Mouse (Mus musculus): Measurements from ENCODE around the gene Snip1. TPM values are rescaled to one million over a fixed set of nuclear protein-coding genes. Genes with fewer than 3 reads are reported as not detected.

The Snip1 gene
- 42.9 TPM for total RNA-seq (2023)

GRCm38 (mm10) chr4:125066490-125067370 lies at the start of gene Snip1:
Gene Snip1 (plus strand): TSS chr4:125066672.

GRCm38 (mm10) chr4:125065517-125066307 lies 760 bp upstream of the Snip1 start, which contains the start of gene Dnali1:
Gene Dnali1 (minus strand): TSS chr4:125065703.

GRCm38 (mm10) chr4:125084403-125085345 lies 18.2 kb downstream of the Snip1 start, which contains the start of gene Meaf6:
Gene Meaf6 (plus strand): TSS chr4:125085134.

Other genes with a start within 250 kb of the Snip1 start
- 127 TPM for gene Yrdc, start 216.0 kb upstream of the Snip1 start, total RNA-seq (2023)
- gene 1110065P20Rik, start 215.5 kb upstream of the Snip1 start, total RNA-seq (2023), result 16.8 TPM
- gene Maneal, start 204.5 kb upstream of the Snip1 start, total RNA-seq (2023), result 2.7 TPM
- not detected for gene Epha10, start 185.8 kb upstream of the Snip1 start, total RNA-seq (2023)
- gene 9930104L06Rik, start 129.6 kb upstream of the Snip1 start, total RNA-seq (2023), result 16.2 TPM
- 2.8 TPM for gene Cdca8, start 127.4 kb upstream of the Snip1 start, total RNA-seq (2023)
- gene Rspo1, start 80.2 kb upstream of the Snip1 start, total RNA-seq (2023), result not detected
- gene Gnl2, start 50.1 kb upstream of the Snip1 start, total RNA-seq (2023), result 94.0 TPM
- gene Dnali1, start 969 bp upstream of the Snip1 start, total RNA-seq (2023), result not detected
- 48.4 TPM for gene Meaf6, start 18.5 kb downstream of the Snip1 start, total RNA-seq (2023)
- 194 TPM for gene Zc3h12a, start 61.2 kb downstream of the Snip1 start, total RNA-seq (2023)